Mouse (Mus musculus) liver, embryonic 13.5 days (tissue): Measurements from ENCODE around the gene Pea15a. TPM values are rescaled to one million over a fixed set of nuclear protein-coding genes. Genes with fewer than 3 reads are reported as not detected.
A peak's percentile ranks its signal among the peaks of the same experiment; 100 is the strongest.

Experiments used
- ATAC-seq: fragments of 200-750 bp; cut with Nextera tagmentation; 2 replicates; pipeline ENCODE4 v1.8.0; 2017; ENCODE audit warnings: low read depth, mild to moderate bottlenecking, moderate number of reproducible peaks, moderate library complexity
- DNase-seq: peaks from one replicate; pipeline ENCODE4 v3.0.0; 2022
- H3K27ac ChIP-seq: fragments of 300-500 bp; sonication (generic); 2 replicates; pipeline ENCODE4 v1.5.1; 2015; ENCODE audit warnings: moderate library complexity, mild to moderate bottlenecking, inconsistent platforms
- H3K27me3 ChIP-seq: fragments of 300-500 bp; sonication (generic); 2 replicates; pipeline ENCODE4 v1.6.1; 2015; ENCODE audit warnings: mild to moderate bottlenecking, inconsistent platforms
- H3K36me3 ChIP-seq: fragments of 300-500 bp; sonication (generic); 2 replicates; pipeline ENCODE4 v1.6.1; 2015; ENCODE audit warnings: mild to moderate bottlenecking, inconsistent platforms
- H3K4me1 ChIP-seq: fragments of 300-500 bp; sonication (generic); replicated peaks from 2 replicates; pipeline ENCODE4 v1.6.1; 2015; ENCODE audit warnings: inconsistent platforms
- H3K4me2 ChIP-seq: fragments of 300-500 bp; sonication (generic); 2 replicates; pipeline ENCODE4 v1.6.1; 2015; ENCODE audit warnings: inconsistent platforms, mild to moderate bottlenecking, moderate library complexity
- H3K4me3 ChIP-seq: fragments of 300-500 bp; sonication (generic); replicated peaks from 2 replicates; pipeline ENCODE4 v1.5.1; 2015; ENCODE audit warnings: mild to moderate bottlenecking, inconsistent platforms
- H3K9ac ChIP-seq: fragments of 300-500 bp; sonication (generic); 2 replicates; pipeline ENCODE4 v1.6.1; 2015; ENCODE audit warnings: mild to moderate bottlenecking, inconsistent platforms
- H3K9me3 ChIP-seq: fragments of 300-500 bp; sonication (generic); replicated peaks from 2 replicates; pipeline ENCODE4 v1.6.1; 2016; ENCODE audit warnings: inconsistent platforms
- WGBS: fragments of 180-500 bp; shearing (Covaris S2); methylation state at CpG from one replicate; pipeline ENCODE4 v1.1.7; 2015; ENCODE audit not compliant: insufficient replicate concordance; 5-methylcytosine and 5-hydroxymethylcytosine counted together
- polyA plus RNA-seq: library from polyadenylated mRNA; unstranded; fragments of >200 nt; fragmentation: Nextera tagmentation; extraction: Ambion mirVana; gene quantifications from 2 replicates; pipeline ENCODE4 v1.2.1, GENCODE M21; 2015

The Pea15a gene
- polyA plus RNA-seq, 1 experiment from 2014 or later = 20.9 TPM

DNA sequence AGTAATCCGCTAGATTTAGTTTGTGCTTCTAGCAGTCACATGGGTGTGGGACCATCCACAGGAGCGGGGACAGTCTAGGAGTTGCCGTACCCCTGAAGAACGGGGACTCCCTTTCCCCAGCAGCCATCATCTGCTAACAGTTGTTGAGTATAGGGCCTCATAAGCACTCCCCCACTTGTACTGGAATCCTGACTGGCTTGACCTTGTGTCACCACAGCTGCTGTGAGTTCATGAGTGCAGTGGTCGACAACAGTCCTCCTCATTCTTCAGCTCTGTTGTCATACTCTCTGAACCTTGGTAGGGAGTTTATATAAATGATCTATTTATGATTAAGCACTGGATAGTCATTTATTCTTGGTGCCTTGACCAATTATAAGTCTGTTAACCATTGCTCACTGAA is 36.8 kb downstream of the Pea15a start:
- no peak overlapping the region for H3K4me2 ChIP-seq
- H3K4me1 ChIP-seq = no peaks in the 10 kb centered on the region
- H3K27ac ChIP-seq = no peak overlapping the region
- no peak for ATAC-seq
- WGBS = 91% methylated on average over 5 of the region's 5 CpGs
- H3K9ac ChIP-seq = no peak overlapping the region
- H3K27me3 ChIP-seq = no peaks in the 10 kb centered on the region
- peaks cover 97% of the 10 kb centered on the region for H3K36me3 ChIP-seq
- DNase-seq = no peak
- H3K9me3 ChIP-seq = no peaks in the 10 kb centered on the region
- H3K4me3 ChIP-seq = no peak overlapping the region

DNA sequence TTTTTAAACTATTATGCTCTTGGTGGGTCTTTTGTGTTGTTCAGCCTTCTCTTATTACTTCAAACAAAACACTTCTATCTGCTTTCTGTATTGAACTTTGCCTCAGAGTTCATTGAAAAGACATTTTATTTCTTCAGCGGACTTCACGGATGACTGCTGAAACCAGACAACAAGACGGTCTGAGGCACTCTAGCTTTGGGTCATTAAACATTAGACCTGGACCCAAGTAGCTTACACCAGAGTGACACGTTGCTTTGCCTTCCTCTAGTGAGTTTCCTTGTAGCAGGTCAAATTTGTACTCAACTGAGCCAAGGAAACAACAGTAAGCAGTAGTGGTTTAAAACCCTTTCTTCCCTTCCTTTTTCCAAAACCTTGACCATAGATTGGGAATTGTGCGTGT is 38.7 kb downstream of the Pea15a start:
- WGBS = 85% methylated on average over 5 of the region's 5 CpGs
- DNase-seq = no peak
- Histone ChIP-seq H3K36me3 (peaks cover 88% of the 10 kb centered on the region), H3K4me1 (0 out of 2 replicates have a peak, but pooled peaks cover 3% of the 10 kb centered on the region), H3K4me2 (no peak overlapping the region), H3K4me3 (no peak overlapping the region), H3K27ac (no peak overlapping the region), H3K9me3 (no peaks in the 10 kb centered on the region), H3K9ac (no peak overlapping the region), H3K27me3 (no peaks in the 10 kb centered on the region)
- no peak for ATAC-seq

DNA sequence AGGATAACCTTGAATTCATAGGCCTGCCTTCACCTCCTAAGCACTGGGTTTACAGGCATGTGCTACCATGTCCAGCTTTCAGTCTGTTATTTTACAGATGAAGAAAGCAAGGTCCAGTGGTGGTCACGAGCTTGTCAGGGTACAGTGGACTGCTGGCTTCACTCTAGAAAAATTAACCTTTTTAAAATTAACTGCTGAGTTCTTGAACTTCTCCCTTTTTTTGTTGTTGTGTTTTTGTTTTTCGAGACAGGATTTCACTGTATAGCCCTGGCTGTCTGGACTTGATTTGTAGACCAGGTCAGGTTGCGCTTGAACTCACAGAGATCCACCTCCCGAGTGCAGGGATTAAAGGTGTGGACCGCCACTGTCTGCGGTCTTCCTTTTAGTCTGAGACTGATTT is 43.6 kb downstream of the Pea15a start:
- WGBS = 85% methylated on average over 6 of the region's 6 CpGs
- Histone ChIP-seq H3K4me3 (no peak overlapping the region), H3K9me3 (no peaks in the 10 kb centered on the region), H3K9ac (no peak overlapping the region), H3K36me3 (peaks cover 43% of the 10 kb centered on the region), H3K4me1 (peaks cover 25% of the 10 kb centered on the region), H3K27me3 (no peaks in the 10 kb centered on the region), H3K27ac (no peak overlapping the region), H3K4me2 (no peak overlapping the region)
- no peak for ATAC-seq
- DNase-seq = no peak

DNA sequence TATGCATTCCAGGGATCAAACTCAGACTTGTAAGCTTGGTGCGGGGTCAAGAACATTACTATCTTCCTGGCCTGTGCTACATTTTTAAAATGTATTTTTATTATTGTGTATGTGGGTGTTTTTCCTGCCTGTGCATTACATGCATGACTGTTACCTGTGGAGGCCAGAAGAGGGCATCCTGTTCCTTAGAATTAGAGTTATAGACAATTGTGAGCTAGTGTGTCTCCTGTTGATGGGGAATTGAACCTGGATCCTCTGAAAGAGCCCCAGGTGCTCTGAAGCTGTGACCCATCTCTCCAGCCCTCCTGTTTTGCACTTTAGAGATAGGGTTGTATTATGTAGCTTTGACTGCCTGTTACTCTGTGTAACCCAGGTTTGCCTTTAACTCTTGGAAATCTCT is 44.6 kb downstream of the Pea15a start:
- no peak for DNase-seq
- WGBS = 89% methylated on average over 1 of the region's 1 CpGs
- ATAC-seq = no peak
- H3K4me3 ChIP-seq = no peak overlapping the region
- H3K4me2 ChIP-seq = no peak overlapping the region
- no peaks in the 10 kb centered on the region for H3K27me3 ChIP-seq
- H3K9me3 ChIP-seq = no peaks in the 10 kb centered on the region
- H3K4me1 ChIP-seq = peaks cover 25% of the 10 kb centered on the region
- H3K9ac ChIP-seq = no peak overlapping the region
- no peak overlapping the region for H3K27ac ChIP-seq
- peaks cover 33% of the 10 kb centered on the region for H3K36me3 ChIP-seq

DNA sequence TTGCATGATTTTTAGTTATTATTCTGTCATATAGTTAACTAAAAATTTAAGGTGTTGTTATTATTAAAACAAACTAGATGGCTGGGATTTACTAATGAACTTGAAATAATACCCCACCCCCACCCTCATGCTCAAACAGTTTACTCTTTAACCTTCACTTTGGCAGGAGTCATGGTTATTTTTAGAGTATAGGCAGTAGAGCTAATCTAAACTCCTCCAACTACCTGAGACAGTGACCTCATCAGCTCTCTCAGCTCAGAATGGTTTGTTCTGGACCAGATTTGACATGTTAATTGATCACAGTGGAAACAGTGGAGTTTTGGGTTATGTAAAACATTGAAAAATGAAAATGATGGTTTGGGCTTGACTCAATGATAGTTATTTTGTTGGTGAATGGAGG is 46.1 kb downstream of the Pea15a start:
- Histone ChIP-seq H3K4me3 (no peak overlapping the region), H3K27ac (no peak overlapping the region), H3K4me1 (peaks cover 30% of the 10 kb centered on the region), H3K36me3 (peaks cover 32% of the 10 kb centered on the region), H3K9me3 (no peaks in the 10 kb centered on the region), H3K4me2 (no peak overlapping the region), H3K27me3 (no peaks in the 10 kb centered on the region), H3K9ac (no peak overlapping the region)
- no peak for DNase-seq
- ATAC-seq = no peak

DNA sequence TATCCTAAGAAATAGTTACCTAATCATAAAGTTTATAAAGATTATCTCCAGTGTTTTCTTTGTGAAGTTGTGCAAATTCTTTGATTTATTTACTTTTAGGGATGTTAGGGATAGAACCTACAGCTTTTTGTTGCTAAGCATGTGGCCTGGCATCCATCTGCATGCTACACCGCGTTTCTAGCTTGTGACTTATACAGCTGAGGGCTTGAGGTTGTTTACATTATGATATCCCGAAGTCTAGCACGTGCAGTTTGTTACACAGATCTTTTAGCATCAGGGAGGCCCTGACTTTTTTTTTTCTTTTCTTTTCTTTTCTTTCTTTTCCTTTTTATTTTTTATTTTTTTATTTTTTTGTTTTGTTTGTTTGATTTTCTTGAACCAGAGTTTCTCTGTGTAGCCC is 46.6 kb downstream of the Pea15a start:
- no peak for ATAC-seq
- no peak overlapping the region for H3K27ac ChIP-seq
- no peaks in the 10 kb centered on the region for H3K27me3 ChIP-seq
- peaks cover 32% of the 10 kb centered on the region for H3K36me3 ChIP-seq
- H3K4me2 ChIP-seq = no peak overlapping the region
- H3K9ac ChIP-seq = no peak overlapping the region
- peaks cover 31% of the 10 kb centered on the region for H3K4me1 ChIP-seq
- no peaks in the 10 kb centered on the region for H3K9me3 ChIP-seq
- DNase-seq = no peak
- H3K4me3 ChIP-seq = no peak overlapping the region
- WGBS = 69% methylated on average over 4 of the region's 4 CpGs

DNA sequence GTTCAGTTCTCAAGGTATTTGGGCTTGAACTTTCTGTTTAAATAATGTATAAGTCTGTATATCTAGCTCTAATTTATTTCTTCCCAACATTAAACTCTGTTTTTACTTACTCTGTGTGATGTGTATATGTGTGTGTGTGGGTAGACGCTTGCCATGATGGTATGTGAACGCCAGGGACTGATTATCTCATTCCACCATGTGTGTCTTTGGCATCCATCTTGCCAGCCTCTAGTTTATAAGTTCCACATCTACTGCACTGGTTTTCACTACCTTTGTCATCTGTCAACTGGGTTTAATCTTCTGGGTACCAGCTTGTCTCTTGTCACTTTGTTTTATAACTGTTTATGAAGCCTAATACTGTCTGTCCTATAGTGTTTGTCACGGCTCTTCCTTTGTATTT is 51.1 kb downstream of the Pea15a start:
- peaks cover 44% of the 10 kb centered on the region for H3K4me1 ChIP-seq
- WGBS = 66% methylated on average over 3 of the region's 3 CpGs
- no peak overlapping the region for H3K4me2 ChIP-seq
- DNase-seq (no peak), ATAC-seq (0 out of 2 replicates have a peak, but pooled peaks have one; percentile 29)
- no peaks in the 10 kb centered on the region for H3K9me3 ChIP-seq
- H3K36me3 ChIP-seq = peaks cover 62% of the 10 kb centered on the region
- H3K27me3 ChIP-seq = no peaks in the 10 kb centered on the region
- H3K27ac ChIP-seq = 0 out of 2 replicates have a peak overlapping the region, but pooled peaks have one; percentile 39
- no peak overlapping the region for H3K4me3 ChIP-seq
- no peak overlapping the region for H3K9ac ChIP-seq

DNA sequence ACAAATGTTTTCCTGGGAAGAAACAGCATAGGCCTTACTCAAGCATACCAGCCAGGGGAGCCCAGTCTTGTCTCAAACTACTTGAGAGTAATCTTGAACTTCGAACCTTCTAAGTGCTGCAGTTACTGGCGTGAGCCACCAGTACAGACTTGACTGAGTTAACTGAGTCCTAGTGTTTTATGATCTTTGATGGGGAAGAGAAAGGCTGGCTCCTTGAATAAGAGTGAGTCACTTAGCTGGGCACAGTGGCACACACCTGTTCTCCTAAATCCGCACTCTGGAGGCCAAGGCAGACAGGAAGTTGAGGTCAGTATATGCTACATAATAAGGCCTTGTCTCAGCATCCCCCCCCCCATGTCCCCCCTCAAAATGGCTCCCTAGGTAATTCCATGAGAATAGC is 52.1 kb downstream of the Pea15a start:
- Histone ChIP-seq H3K9ac (no peak overlapping the region), H3K36me3 (peaks cover 70% of the 10 kb centered on the region), H3K27ac (no peak overlapping the region), H3K9me3 (no peaks in the 10 kb centered on the region), H3K4me3 (no peak overlapping the region), H3K27me3 (no peaks in the 10 kb centered on the region), H3K4me1 (peaks cover 45% of the 10 kb centered on the region), H3K4me2 (no peak overlapping the region)
- ATAC-seq = no peak
- 76% methylated on average over 3 of the region's 3 CpGs for WGBS
- no peak for DNase-seq

DNA sequence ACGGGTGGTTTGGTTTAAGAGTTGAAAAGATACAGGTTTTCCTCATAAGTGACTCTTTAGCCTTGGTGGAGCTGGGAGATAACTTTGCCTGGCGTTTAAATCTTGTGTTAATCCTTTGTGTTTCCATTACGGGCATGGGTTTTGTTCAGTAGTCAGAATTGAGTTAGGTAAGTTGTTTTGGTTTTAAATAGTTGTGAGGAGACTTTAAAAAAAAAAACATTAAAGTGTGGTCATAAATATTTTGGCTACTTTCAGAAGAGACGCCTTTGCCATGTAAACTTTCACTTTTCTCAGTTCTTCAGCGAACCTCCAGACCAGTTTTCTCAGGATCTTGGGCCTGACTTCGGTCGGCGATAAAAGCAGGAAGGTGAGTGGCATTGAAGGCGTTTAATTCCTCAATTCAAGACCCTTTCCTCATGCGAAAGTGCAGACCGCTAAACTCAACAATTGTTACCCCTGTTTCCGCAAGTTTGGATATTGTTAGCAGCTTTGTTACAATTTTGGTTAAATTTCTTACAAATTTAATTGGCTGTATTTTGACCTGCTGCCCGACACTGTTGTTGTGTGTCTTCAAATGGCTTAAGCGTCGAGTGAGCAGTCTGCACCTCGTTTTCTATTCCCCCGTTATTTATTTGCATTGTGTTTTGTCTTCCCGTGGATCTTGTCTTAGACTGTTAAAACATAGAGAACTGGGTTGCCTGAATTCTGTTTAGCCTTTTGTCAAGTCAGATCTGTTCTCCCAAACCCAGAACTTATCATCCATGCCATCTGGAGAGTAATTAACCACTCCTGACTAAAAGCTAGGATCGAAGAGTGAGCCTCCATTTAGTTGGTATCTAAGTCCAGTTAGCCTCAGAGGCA is 57.4 kb downstream of the Pea15a start:
- WGBS = 4% methylated on average over 19 of the region's 19 CpGs
- Histone ChIP-seq H3K4me3 (peak overlapping the region; percentile 95), H3K36me3 (peaks cover 43% of the 10 kb centered on the region), H3K27ac (peak overlapping the region; percentile 97), H3K4me2 (peak overlapping the region; percentile 76), H3K9ac (peak overlapping the region; percentile 99), H3K9me3 (no peaks in the 10 kb centered on the region), H3K4me1 (peaks cover 36% of the 10 kb centered on the region), H3K27me3 (no peaks in the 10 kb centered on the region)
- peak; percentile 30 for ATAC-seq
- peak; percentile 36 for DNase-seq

DNA sequence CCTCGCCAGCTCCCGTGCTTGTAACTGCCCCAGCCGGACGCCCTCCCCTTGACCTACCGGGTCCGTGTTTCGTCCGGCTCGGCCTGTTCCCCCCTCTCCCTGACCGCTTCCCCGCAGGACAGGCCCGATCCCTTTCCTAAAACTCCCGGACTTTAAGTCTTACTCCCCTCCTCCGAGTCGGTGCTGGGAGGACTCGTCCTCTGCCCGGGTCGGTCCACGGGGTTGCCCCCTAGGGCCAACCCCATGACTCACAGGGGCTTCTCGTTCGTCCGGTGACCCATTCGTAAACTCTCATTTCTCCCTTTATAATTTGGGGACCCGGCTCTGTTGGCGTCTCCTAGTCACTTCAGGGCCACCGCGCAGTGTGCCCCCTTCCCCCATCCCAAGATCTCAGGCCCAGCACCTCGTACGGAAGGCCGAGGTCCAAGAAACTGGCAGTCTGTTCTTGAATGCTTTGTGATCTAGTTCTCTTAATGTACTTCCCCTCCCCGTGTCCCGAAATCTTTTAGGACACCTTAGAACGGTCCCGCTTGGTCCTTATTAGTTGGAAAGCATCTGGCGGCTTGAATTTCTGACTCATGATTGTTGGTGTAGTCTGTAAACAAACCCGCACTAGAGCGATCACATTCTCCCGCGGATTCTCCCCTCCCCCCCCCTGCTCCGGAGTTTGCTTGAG is 58.2 kb downstream of the Pea15a start:
- DNase-seq = peak; percentile 53
- Histone ChIP-seq H3K36me3 (peaks cover 36% of the 10 kb centered on the region), H3K4me1 (peaks cover 34% of the 10 kb centered on the region), H3K9ac (peak overlapping the region; percentile 99), H3K9me3 (no peaks in the 10 kb centered on the region), H3K27me3 (no peaks in the 10 kb centered on the region), H3K4me2 (peak overlapping the region; percentile 76), H3K27ac (peak overlapping the region; percentile 97), H3K4me3 (peak overlapping the region; percentile 95)
- WGBS = under 1% methylated on average over 40 of the region's 40 CpGs
- ATAC-seq = peak; percentile 43

DNA sequence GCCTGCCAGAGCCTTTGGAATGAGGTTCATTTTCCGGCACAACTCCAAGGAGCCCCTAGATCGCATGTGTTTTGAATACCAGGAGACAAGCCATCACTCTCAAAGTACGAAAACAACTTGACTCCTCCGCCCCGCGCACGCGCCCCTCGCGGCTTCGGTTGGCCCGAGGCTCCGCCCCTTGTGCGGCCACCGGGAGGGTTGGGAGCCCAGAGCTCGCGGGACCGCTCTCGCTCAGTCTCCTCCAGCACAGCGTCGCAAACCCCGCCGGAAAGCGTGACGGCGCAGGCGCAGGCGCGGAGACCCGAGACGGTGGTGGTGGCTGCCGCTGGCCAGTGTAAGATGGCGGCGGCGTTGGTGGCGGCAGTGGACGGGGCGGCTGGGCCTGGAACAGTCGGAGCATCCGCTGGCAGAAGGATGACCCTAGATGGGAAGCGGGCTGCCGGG is 58.7 kb downstream of the Pea15a start, which contains the start of gene Dcaf8:
Gene Dcaf8, plus strand, starts transcription at position 250 of the 444 bp plus-strand sequence.
- DNase-seq (peak; percentile 98), ATAC-seq (peak; percentile 96)
- H3K4me1 ChIP-seq = peaks cover 34% of the 10 kb centered on the region
- WGBS = under 1% methylated on average over 42 of the region's 42 CpGs
- H3K4me2 ChIP-seq = peak within 1 kb of the TSS; percentile 76
- H3K36me3 ChIP-seq = peaks cover 31% of the 10 kb centered on the region
- peak within 1 kb of the TSS; percentile 99 for H3K9ac ChIP-seq
- H3K27me3 ChIP-seq = no peaks in the 10 kb centered on the region
- peak within 1 kb of the TSS; percentile 97 for H3K27ac ChIP-seq
- H3K9me3 ChIP-seq = no peaks in the 10 kb centered on the region
- peak within 1 kb of the TSS; percentile 95 for H3K4me3 ChIP-seq
